Mouse (Mus musculus): ENCODE measurements around the gene Actn1. TPM values are rescaled to one million over a fixed set of nuclear protein-coding genes. Genes with fewer than 3 reads are reported as not detected.

Gene Actn1
- total RNA-seq, 2 experiments from 2014 or later, result 33.4 to 38.9 TPM

- intact Hi-C loops (cut with DNase I), result loop anchor here (2.0 kb wide), 1 partner anchor 31 kb away; no protein-coding TSS in a partner anchor
- DNase-seq, result no peak
Observed at GRCm38 (mm10) chr12:80199738-80200137, 60.4 kb downstream of the Actn1 start.

- peak; percentile 70 to 75 for DNase-seq
- intact Hi-C loops (cut with DNase I), result loop anchor here (1.0 to 2.0 kb wide), 3 partner anchors 32 to 179 kb away; no protein-coding TSS in a partner anchor
Observed at GRCm38 (mm10) chr12:80198487-80198886, 61.7 kb downstream of the Actn1 start.

DNA sequence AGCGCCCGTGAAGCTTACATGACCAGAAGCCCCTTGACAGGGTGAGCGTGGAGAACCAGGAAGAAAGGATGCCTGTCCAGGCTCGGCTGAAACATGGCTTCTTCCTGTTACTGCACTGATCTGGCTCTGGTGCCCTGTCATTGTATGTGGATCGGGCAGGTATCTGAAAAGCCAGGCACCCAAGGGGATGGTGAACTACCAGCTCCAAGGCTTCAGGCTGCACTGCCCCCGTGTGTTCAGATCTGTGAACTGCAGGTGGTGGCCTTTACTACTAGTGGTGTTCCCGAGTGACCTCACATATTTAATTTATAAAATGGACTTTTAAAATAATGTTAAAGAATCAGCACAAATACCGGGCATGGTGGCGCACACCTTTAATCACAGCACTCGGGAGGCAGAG, 62.8 kb downstream of the Actn1 start:
- intact Hi-C loops (cut with DNase I), result loop anchor here (2.0 kb wide), 1 partner anchor 39 kb away; no protein-coding TSS in a partner anchor
- peak; percentile 40 to 62 for DNase-seq

GRCm38 (mm10) chr12:80191806-80192205, 68.4 kb downstream of the Actn1 start:
- intact Hi-C loops (cut with DNase I), result no loop called here
- no peak for DNase-seq

GRCm38 (mm10) chr12:80191371-80191770, 68.8 kb downstream of the Actn1 start:
- DNase-seq, result no peak
- intact Hi-C loops (cut with DNase I), result no loop called here

GRCm38 (mm10) chr12:80190915-80191314, 69.3 kb downstream of the Actn1 start:
- no peak for DNase-seq
- intact Hi-C loops (cut with DNase I), result no loop called here

DNA sequence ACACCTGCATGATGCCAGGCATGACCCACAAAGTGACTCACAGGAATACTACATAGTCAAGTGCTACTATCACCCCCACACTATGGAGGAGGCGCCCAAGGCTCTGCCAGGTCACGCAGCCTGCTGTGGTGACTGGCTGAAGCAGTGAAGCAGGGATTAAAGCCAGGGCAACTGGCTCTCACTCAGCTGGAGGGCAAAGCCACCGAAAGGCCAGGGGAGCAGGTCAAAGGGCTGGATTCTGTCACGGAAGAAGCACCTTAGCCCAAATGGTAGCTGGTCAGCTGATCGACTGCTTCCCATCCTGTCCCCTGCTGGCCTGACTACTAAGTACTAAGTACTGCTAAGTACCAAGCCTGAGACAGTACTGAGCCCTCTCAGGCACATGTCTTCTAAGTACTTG, 76.1 kb downstream of the Actn1 start:
- no peak for DNase-seq
- intact Hi-C loops (cut with DNase I), result no loop called here

- intact Hi-C loops (cut with DNase I), result no loop called here
- no peak for DNase-seq
Observed at GRCm38 (mm10) chr12:80181831-80182230, 78.3 kb downstream of the Actn1 start.

DNA sequence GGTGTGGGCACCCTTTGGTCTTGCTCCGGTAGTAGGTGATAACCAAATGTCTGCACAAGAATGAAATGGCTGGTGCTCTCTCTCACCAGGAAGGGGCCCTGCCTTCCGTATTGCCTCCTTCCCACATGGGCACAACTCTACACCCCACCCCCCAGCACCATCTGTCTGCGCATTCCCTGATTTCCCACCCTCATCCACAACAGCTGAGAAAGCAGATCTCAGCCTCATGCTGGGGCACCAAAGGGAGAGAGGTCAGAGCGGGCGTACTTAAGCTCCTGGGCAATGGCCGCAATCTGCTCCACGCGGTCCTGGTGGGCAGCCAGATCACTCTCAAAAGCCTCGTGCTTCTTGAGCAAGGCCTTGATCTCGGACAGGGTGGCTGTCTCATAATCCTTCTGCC, 82.1 kb downstream of the Actn1 start:
- DNase-seq, result no peak
- intact Hi-C loops (cut with DNase I), result no loop called here

DNA sequence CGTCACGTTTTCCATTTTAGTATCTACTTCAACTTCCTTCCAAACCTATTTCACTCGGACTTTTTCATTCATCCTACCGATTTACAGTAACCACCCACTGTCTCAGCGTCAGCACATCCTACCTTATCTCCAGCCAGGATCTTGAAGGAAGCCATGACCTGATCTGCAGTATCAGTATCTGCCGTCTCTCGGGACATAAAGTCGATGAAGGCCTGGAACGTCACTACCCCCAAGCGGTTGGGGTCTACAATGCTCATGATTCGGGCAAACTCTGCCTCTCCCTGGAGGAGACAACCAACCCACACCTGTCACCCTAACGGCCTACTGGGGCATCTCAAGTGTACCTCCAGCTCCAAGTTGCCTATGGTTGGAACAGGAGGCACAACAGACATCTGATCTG, 91.4 kb downstream of the Actn1 start:
- no peak for DNase-seq
- intact Hi-C loops (cut with DNase I), result no loop called here

- DNase-seq, result peak; percentile 80 to 87
Observed at GRCm38 (mm10) chr12:80168178-80168686, 91.9 kb downstream of the Actn1 start.

DNA sequence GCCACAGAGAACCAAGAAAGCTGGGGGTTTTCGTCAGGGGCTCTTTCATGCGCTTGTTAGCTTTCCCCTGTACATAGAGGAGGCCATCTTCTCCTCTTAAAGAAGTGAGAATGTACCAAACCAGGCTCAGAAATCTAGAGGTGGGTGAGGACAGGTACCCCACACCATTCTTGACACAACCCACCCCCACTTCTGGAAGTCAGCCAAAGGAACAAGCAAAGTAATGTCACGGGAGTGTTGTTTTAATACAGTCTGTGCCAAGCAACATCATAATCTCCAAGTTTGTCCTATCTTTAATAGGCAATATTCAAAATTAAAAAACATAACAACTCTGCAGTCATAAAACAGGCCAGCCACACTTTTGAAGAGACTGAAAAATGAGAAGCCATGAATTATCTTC, 92.8 kb downstream of the Actn1 start:
- DNase-seq, result no peak
- intact Hi-C loops (cut with DNase I), result no loop called here

More at GRCm38 (mm10) chr12:80168178-80168686, 91.9 kb downstream of the Actn1 start:
- intact Hi-C loops (cut with DNase I), result no loop called here

DNA sequence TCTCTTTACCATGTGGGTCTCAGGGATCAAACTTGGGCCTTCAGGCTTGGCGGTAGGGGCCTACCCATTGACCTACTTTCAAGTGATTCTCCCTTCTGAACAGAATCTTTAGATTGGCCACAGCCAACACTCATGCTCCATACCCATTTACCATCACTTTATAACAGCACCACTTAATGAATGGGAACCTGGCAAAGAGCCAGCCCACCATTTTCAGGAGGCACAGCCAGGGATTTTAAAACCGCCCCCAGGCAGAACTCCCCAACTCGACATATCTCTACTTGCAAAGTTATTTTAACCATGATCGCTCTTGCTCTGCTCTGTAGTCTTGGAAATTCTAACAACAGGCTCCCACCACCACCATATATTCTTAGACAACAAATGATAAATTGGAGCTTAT, 93.5 kb downstream of the Actn1 start:
- no peak for DNase-seq
- intact Hi-C loops (cut with DNase I), result no loop called here

DNA sequence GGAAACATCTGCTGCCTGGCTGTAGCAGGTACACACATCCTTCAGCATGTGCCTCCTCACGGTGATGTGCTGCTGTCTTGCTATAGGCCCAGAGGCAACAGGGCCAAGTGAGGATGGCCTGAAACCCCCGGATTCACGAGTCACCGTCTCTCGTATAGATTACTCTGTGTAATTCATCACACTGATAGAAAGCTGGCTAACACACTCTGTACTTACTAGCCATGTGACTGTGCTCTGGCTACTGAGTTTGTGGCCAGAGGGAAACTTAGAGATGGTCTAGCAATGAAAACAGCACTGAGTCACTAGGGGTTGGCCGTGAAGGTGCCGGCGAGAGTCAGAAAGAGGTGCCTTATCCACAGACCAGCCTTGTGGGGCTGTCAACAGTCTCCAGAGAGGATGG, 95.6 kb downstream of the Actn1 start:
- intact Hi-C loops (cut with DNase I), result no loop called here

DNA sequence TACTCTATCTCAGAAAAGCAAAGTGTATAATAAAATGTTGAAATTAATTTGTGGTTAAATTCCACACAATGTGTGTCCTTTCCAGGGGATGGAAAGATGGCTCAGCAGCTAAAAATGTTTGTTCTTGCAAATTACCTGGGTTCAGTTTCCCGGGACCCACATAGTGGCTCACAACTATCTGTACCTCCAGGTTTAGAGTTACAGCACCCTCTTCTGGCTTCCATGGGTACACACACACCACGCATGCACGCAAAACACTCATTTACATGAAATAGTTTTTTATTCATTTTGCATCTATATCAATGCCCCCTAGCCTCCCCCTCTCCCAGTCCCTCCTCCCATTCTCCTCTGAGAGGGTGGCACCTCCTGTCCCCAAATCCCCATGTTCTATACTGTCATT, 97.7 kb downstream of the Actn1 start:
- no peak for DNase-seq
- intact Hi-C loops (cut with DNase I), result no loop called here

More for the DNA sequence above, 95.6 kb downstream of the Actn1 start:
- no peak for DNase-seq

DNA sequence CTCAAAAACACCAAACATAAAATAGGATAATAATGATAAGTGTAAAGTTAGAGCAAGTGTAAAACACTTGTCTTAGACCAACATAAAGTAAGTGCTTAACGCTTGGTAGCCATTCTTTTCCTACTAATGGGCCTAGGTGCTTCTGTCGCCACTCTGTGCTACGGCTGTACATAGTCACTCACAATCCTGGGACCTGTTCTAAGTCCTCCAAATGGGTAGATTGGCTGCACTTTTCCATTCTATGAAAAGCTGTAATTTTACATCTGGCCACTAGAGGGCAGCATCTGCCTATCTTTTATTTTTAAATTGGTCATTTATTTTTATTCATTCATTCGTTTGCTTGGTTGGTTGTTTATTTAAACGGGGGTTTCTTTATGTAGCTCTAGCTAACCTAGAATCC, 102.5 kb downstream of the Actn1 start:
- no peak for DNase-seq
- intact Hi-C loops (cut with DNase I), result loop anchor here (2.0 kb wide), 3 partner anchors 39 to 519 kb away; no protein-coding TSS in a partner anchor

- peak; percentile 58 to 64 for DNase-seq
- intact Hi-C loops (cut with DNase I), result loop anchor here (2.0 kb wide), 1 partner anchor 571 kb away; no protein-coding TSS in a partner anchor
Observed at GRCm38 (mm10) chr12:80153687-80154326, 106.4 kb downstream of the Actn1 start.

- DNase-seq, result no peak
- intact Hi-C loops (cut with DNase I), result no loop called here
Observed at GRCm38 (mm10) chr12:80153078-80153477, 107.1 kb downstream of the Actn1 start.

DNA sequence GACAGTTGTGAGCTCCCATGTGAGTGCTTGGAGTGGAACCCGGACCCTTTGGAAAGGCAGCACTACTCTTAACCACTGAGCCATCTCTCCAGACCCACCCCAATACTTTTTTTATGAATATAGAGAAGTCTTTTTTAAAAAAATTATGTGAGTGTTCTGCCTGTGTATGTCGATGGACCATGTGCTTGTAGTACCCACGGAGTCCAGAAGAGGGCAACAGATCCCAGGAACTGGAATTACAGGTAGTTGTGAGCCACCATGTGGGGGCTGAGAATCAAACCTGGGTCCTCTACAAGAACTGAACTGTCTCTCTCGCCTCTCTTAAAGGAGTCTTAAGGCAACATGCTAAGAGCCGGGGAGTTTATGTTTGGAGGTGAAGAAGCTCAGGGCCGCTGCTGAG, 108.3 kb downstream of the Actn1 start:
- DNase-seq, result no peak
- intact Hi-C loops (cut with DNase I), result no loop called here

GRCm38 (mm10) chr12:80150624-80151023, 109.5 kb downstream of the Actn1 start:
- intact Hi-C loops (cut with DNase I), result no loop called here
- DNase-seq, result no peak

DNA sequence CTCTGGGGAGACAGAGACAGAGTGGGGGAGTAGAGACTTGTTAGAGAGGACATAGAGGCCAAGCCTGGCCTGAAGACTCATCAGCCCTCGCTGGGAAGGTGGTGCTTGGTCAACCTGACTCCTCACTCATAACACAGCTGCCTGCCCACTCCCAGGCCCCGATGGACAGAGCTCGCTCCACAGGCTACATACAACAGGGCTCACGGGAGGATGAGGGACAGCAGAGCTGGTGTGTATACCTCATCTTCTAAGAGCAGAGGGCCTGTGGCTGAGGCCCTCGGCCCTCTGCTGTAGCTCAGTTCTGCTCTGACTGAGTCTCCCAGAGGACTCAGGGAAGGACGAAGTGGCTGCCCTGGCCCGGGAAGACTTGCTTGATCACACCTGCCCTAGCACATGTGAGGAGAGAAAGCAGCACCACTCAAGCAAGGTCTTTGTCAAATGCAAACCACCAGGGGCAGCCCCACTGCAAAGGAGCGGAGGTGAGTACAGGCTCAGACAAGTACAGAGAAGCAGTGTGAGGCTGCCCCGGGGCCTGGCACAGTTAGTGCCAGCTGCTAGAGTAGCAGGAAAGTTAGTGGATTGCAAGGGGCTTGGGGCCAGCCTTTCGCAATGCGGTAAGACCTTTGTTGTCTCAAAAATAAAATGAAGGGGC, 112.5 kb downstream of the Actn1 start:
- intact Hi-C loops (cut with DNase I), result no loop called here
- DNase-seq, result no peak

Data from heart, postnatal 36 days (tissue).